24 mouse cellular contexts compared by ENCODE assay signal in genomic region chr2:120622920-120623319, GRCm38 (mm10).
"Had no signal": no experiment of that assay in that cellular context is flagged by ENCODE, and none has a peak within 500 bp of the region (broad histone marks: within the 10 kb centered on the region; RNA-seq: fewer than 3 reads in every experiment).

No protein-coding gene starts in this region.

- H3K4me1 ChIP-seq: heart, embryonic 10.5 days; heart, embryonic 12.5 days; hindbrain, embryonic 10.5 days; hindbrain, embryonic 13.5 days; hindbrain, embryonic 15.5 days; kidney, embryonic 15.5 days; limb, embryonic 10.5 days; limb, embryonic 12.5 days had no signal

- DNase-seq: gastrocnemius, postnatal 14 days; gastrocnemius, postnatal 36 days; heart, adult 18-20 months; heart, postnatal 10 days; heart, postnatal 4 days; kidney, adult 11 months; kidney, adult 2 months; kidney, adult 9 months; kidney, postnatal 14 days; kidney, postnatal 36 days; layer of hippocampus, postnatal 36 days; liver had no signal

- H3K9me3 ChIP-seq: heart, embryonic 10.5 days; heart, embryonic 12.5 days; hindbrain, embryonic 10.5 days; hindbrain, embryonic 13.5 days; hindbrain, embryonic 15.5 days; kidney, embryonic 15.5 days; limb, embryonic 10.5 days; limb, embryonic 12.5 days had no signal

- ATAC-seq: hindbrain, postnatal 0 days; intestine, embryonic 16.5 days had no signal

- H3K4me3 ChIP-seq: heart, embryonic 10.5 days; heart, embryonic 12.5 days; hindbrain, embryonic 10.5 days; hindbrain, embryonic 13.5 days; hindbrain, embryonic 15.5 days; kidney, embryonic 15.5 days; limb, embryonic 10.5 days; limb, embryonic 12.5 days had no signal

- H3K27ac ChIP-seq: heart, embryonic 10.5 days; hindbrain, embryonic 10.5 days; hindbrain, embryonic 13.5 days; hindbrain, embryonic 15.5 days; hindbrain, postnatal 0 days; kidney, embryonic 15.5 days; kidney, postnatal 0 days; limb, embryonic 10.5 days; limb, embryonic 12.5 days had no signal

- H3K4me2 ChIP-seq: heart, embryonic 12.5 days; hindbrain, embryonic 13.5 days; hindbrain, embryonic 15.5 days; kidney, embryonic 15.5 days; limb, embryonic 12.5 days; liver, embryonic 11.5 days had no signal

- H3K9ac ChIP-seq: heart, embryonic 12.5 days; hindbrain, embryonic 13.5 days; hindbrain, embryonic 15.5 days; kidney, embryonic 15.5 days; limb, embryonic 12.5 days had no signal

- H3K27me3 ChIP-seq: heart, embryonic 12.5 days; hindbrain, embryonic 13.5 days; hindbrain, embryonic 15.5 days; kidney, embryonic 15.5 days; limb, embryonic 12.5 days had no signal
